Mouse (Mus musculus) MEL (cell line): ENCODE data around the gene Kremen2. TPM values are rescaled to one million over a fixed set of nuclear protein-coding genes. Genes with fewer than 3 reads are reported as not detected.

Experiments
- DNase-seq: peaks from one replicate; pipeline ENCODE4 v3.0.0; 2011; ENCODE audit warnings: low read depth, low spot score
- H3K27ac ChIP-seq: 2 replicates; pipeline ENCODE4 v1.5.1; 2012; ENCODE audit warnings: low read depth, mild to moderate bottlenecking, control low read depth, low read length, moderate library complexity; ENCODE audit not compliant: control insufficient read depth
- H3K27me3 ChIP-seq, 2 experiments: fragments of 150-350 bp in 1 of 2; sonication (generic) in 1 of 2; 2 replicates each; pipeline ENCODE4 v1.6.1; 2012; ENCODE audit warnings: low read length in 2 of 2, mild to moderate bottlenecking in 2 of 2, improper control_type of control experiment in 1 of 2, moderate library complexity in 1 of 2; ENCODE audit not compliant: insufficient read depth in 2 of 2, control insufficient read depth in 1 of 2
- H3K36me3 ChIP-seq, 2 experiments: 2 replicates each; pipeline ENCODE4 v1.6.1; 2012 to 2014; ENCODE audit warnings: low read length in 2 of 2, improper control_type of control experiment in 1 of 2, inconsistent platforms in 1 of 2, mild to moderate bottlenecking in 1 of 2; ENCODE audit not compliant: insufficient read depth in 2 of 2, control insufficient read depth in 1 of 2
- H3K4me1 ChIP-seq, 2 experiments: fragments of 150-350 bp in 1 of 2; sonication (generic) in 1 of 2; 2 replicates each; pipeline ENCODE4 v1.6.1; 2012; ENCODE audit warnings: low read length in 2 of 2, improper control_type of control experiment in 1 of 2, mild to moderate bottlenecking in 1 of 2; ENCODE audit not compliant: insufficient read depth in 2 of 2, control insufficient read depth in 1 of 2
- H3K4me3 ChIP-seq, 2 experiments: fragments of 150-350 bp in 1 of 2; sonication (generic) in 1 of 2; 2 replicates each; pipeline ENCODE4 v1.5.1; 2012; ENCODE audit warnings: low read depth in 2 of 2, low read length in 2 of 2, mild to moderate bottlenecking in 2 of 2, moderate library complexity in 2 of 2, control low read depth in 1 of 2, improper control_type of control experiment in 1 of 2; ENCODE audit not compliant: control insufficient read depth in 1 of 2, insufficient read depth in 1 of 2
- H3K79me2 ChIP-seq: 2 replicates; pipeline ENCODE4 v1.6.1; 2012; ENCODE audit warnings: mild to moderate bottlenecking, low read length, moderate library complexity; ENCODE audit not compliant: control insufficient read depth, poor library complexity, insufficient read depth
- H3K9ac ChIP-seq: 2 replicates; pipeline ENCODE4 v1.6.1; 2012; ENCODE audit warnings: low read depth, mild to moderate bottlenecking, control low read depth, low read length, moderate library complexity; ENCODE audit not compliant: control insufficient read depth, poor library complexity, severe bottlenecking
- H3K9me3 ChIP-seq: fragments of 150-350 bp; sonication (generic); replicated peaks from 2 replicates; pipeline ENCODE4 v1.6.1; 2012; ENCODE audit warnings: mild to moderate bottlenecking, low read length, improper control_type of control experiment, moderate library complexity; ENCODE audit not compliant: insufficient read depth
- CHD1 ChIP-seq: IDR thresholded peaks from 2 replicates; pipeline ENCODE4 v1.6.1; 2012; ENCODE audit warnings: low read depth, mild to moderate bottlenecking, inconsistent platforms, low read length, improper control_type of control experiment
- EP300 ChIP-seq, 2 experiments: IDR thresholded peaks; 2 replicates each; pipeline ENCODE4 v1.6.1; 2011; ENCODE audit warnings: improper control_type of control experiment in 2 of 2, low read length in 2 of 2, low read depth in 1 of 2, mild to moderate bottlenecking in 1 of 2
- HCFC1 ChIP-seq: IDR thresholded peaks from 2 replicates; pipeline ENCODE4 v1.6.1; 2012; ENCODE audit warnings: low read depth, mild to moderate bottlenecking, inconsistent platforms, low read length, improper control_type of control experiment, moderate library complexity
- KAT2A ChIP-seq: conservative IDR thresholded peaks from 2 replicates; pipeline ENCODE4 v1.6.1; 2012; ENCODE audit warnings: low read depth, low read length, improper control_type of control experiment, inconsistent platforms
- MAX ChIP-seq: IDR thresholded peaks from 2 replicates; pipeline ENCODE4 v1.6.1; 2011; ENCODE audit warnings: low read length, improper control_type of control experiment
- MAZ ChIP-seq: IDR thresholded peaks from 2 replicates; pipeline ENCODE4 v1.6.1; 2012; ENCODE audit warnings: low read depth, mild to moderate bottlenecking, inconsistent platforms, low read length, improper control_type of control experiment
- MEF2A ChIP-seq: IDR thresholded peaks from 2 replicates; pipeline ENCODE4 v1.6.1; 2014; ENCODE audit warnings: low read depth, mild to moderate bottlenecking, inconsistent platforms, low read length, improper control_type of control experiment; ENCODE audit not compliant: poor library complexity, insufficient replicate concordance, severe bottlenecking; ENCODE audit errors: extremely low read depth
- MYB ChIP-seq: IDR thresholded peaks from 2 replicates; pipeline ENCODE4 v1.6.1; 2011; ENCODE audit warnings: mild to moderate bottlenecking, low read depth, low read length, improper control_type of control experiment
- NELFE ChIP-seq: IDR thresholded peaks from 2 replicates; pipeline ENCODE4 v1.6.1; 2011; ENCODE audit warnings: low read depth, low read length, improper control_type of control experiment
- POLR2AphosphoS2 ChIP-seq: IDR thresholded peaks from 2 replicates; pipeline ENCODE4 v1.6.1; 2011; ENCODE audit warnings: low read length, improper control_type of control experiment
- RAD21 ChIP-seq: IDR thresholded peaks from 2 replicates; pipeline ENCODE4 v1.6.1; 2011; ENCODE audit warnings: mild to moderate bottlenecking, low read depth, low read length, improper control_type of control experiment
- RCOR1 ChIP-seq: IDR thresholded peaks from 2 replicates; pipeline ENCODE4 v1.6.1; 2012; ENCODE audit warnings: low read depth, mild to moderate bottlenecking, inconsistent platforms, low read length, improper control_type of control experiment
- UBTF ChIP-seq: IDR thresholded peaks from 2 replicates; pipeline ENCODE4 v1.6.1; 2012; ENCODE audit warnings: low read depth, mild to moderate bottlenecking, inconsistent platforms, low read length, improper control_type of control experiment, moderate library complexity, borderline replicate concordance; ENCODE audit not compliant: insufficient read depth
- ZKSCAN1 ChIP-seq: IDR thresholded peaks from 2 replicates; pipeline ENCODE4 v1.6.1; 2012; ENCODE audit warnings: low read depth, mild to moderate bottlenecking, inconsistent platforms, low read length, improper control_type of control experiment, moderate library complexity
- ZMIZ1 ChIP-seq: IDR thresholded peaks from 2 replicates; pipeline ENCODE4 v1.6.1; 2012; ENCODE audit warnings: low read depth, mild to moderate bottlenecking, inconsistent platforms, low read length, improper control_type of control experiment, moderate library complexity
- polyA plus RNA-seq, 2 experiments: library from polyadenylated mRNA; stranded (reverse) in 1 of 2; unstranded in 1 of 2; fragments of >175 nt in 1 of 2; fragments of >200 nt in 1 of 2; gene quantifications; 2 replicates each; pipeline versions ENCODE4 v1.2.1 to v1.2.4; 2012; ENCODE audit warnings: low replicate concordance in 2 of 2, low read depth in 1 of 2; ENCODE audit not compliant: insufficient read length in 2 of 2, insufficient read depth in 1 of 2, missing spikeins in 1 of 2
- total RNA-seq: library from RNA; depleted of rRNA; stranded (reverse); fragments of 300-350 nt; gene quantifications from 2 replicates; pipeline ENCODE4 v1.2.3, GENCODE M21; 2012

Kremen2 gene
- total and polyA plus RNA-seq, 3 experiments = 0.11 TPM; not detected in 2

DNA sequence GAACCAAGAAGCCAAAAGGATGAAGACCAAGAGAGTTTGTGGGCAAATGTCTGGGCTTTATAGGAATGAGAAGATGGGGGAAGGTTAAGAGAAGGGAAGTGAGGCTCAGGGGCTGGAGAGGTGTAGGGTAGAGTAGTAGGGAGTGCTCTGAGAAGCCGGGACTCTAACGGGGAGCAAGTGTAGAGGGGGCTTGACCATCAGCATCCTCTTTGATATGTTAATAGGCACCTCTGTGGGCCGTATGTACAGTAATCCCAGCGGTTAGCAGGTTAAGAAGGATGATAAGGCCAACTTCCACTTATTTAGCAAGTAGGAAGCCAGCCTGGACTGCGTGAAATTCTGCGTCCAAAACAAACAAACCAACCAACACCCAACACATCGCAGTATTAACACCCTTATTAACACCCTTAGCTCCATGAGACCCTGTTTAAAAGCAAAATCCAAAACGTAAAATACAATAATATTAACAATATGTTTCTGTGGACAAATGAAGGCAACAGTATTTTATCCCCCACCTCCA, 44.2 kb upstream of the Kremen2 start:
- Histone ChIP-seq H3K4me3 (no peak overlapping the region), H3K9ac (no peak overlapping the region), H3K36me3 (peaks cover 0 to 4% of the 10 kb centered on the region in 2 experiments; a peak in 2 of 4 replicates), H3K4me1 (peaks cover 0 to 6% of the 10 kb centered on the region in 2 experiments; a peak in 2 of 4 replicates), H3K27ac (no peak overlapping the region), H3K27me3 (peaks cover 0 to 2% of the 10 kb centered on the region in 2 experiments; a peak in 1 of 4 replicates), H3K79me2 (no peaks in the 10 kb centered on the region), H3K9me3 (no peaks in the 10 kb centered on the region)
- TF ChIP-seq RCOR1 = no peak
- no peak for TF ChIP-seq HCFC1
- TF ChIP-seq CHD1 = no peak
- 0 out of 4 replicates have a peak, but pooled peaks of 1 of the 2 experiments have one; percentile 25 for TF ChIP-seq EP300 (IDR thresholded peaks at IDR 0.05; ENCODE audit: low read depth in 1 of 2, low read length in 2 of 2)
- TF ChIP-seq MYB = no peak
- TF ChIP-seq POLR2AphosphoS2 = no peak
- TF ChIP-seq MAZ = no peak
- peak; percentile 38 for DNase-seq

DNA sequence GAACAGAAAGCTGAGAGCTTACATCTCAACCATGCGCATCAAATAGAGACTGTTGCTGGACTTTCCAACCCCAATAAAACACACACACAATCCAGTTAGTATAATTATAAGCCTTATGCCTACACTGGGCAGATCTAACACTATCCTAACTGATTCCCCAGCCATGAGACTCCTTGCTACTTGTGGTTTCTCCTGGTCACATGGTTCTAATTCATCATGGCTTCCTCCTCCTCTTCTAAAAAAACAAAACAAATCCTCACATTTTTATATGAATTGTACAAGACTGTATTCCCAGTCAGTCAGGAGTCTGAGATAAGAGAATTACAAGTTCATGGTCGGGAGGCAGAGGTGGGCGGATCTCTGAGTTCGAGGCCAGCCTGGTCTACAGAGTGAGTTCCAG, 43.3 kb upstream of the Kremen2 start:
- TF ChIP-seq RCOR1 = no peak
- TF ChIP-seq NELFE = no peak
- no peak for TF ChIP-seq MAZ
- no peak for TF ChIP-seq ZKSCAN1
- no peak for TF ChIP-seq RAD21
- TF ChIP-seq MAX = no peak
- TF ChIP-seq ZMIZ1 = no peak
- no peak for TF ChIP-seq UBTF
- TF ChIP-seq MEF2A = no peak
- no peak for TF ChIP-seq KAT2A
- TF ChIP-seq, all 39 proteins: peak for 0
- H3K36me3 ChIP-seq = peaks cover 0 to 4% of the 10 kb centered on the region in 2 experiments; a peak in 2 of 4 replicates
- DNase-seq = no peak
- H3K27me3 ChIP-seq = peaks cover 0 to 2% of the 10 kb centered on the region in 2 experiments; a peak in 1 of 4 replicates
- H3K9ac ChIP-seq = no peak overlapping the region
- H3K27ac ChIP-seq = no peak overlapping the region
- H3K4me1 ChIP-seq = peaks cover 0 to 6% of the 10 kb centered on the region in 2 experiments; a peak in 2 of 4 replicates
- H3K4me3 ChIP-seq = no peak overlapping the region
- no peaks in the 10 kb centered on the region for H3K9me3 ChIP-seq
- H3K79me2 ChIP-seq = no peaks in the 10 kb centered on the region
